Mouse (Mus musculus) embryonic facial prominence, embryonic 13.5 days (tissue): ENCODE measurements around the gene Rgma. TPM values are rescaled to one million over a fixed set of nuclear protein-coding genes. Genes with fewer than 3 reads are reported as not detected.

ENCODE experiments used
- ATAC-seq: fragments of 200-750 bp; cut with Nextera tagmentation; 2 replicates; pipeline ENCODE4 v1.8.0; 2017; ENCODE audit warnings: low read depth; ENCODE audit not compliant: insufficient number of reproducible peaks, insufficient read depth, low FRiP score, low TSS enrichment
- H3K27ac ChIP-seq: fragments of 300-500 bp; sonication (generic); 2 replicates; pipeline ENCODE4 v1.5.1; 2015; ENCODE audit warnings: moderate library complexity, mild to moderate bottlenecking, inconsistent platforms
- H3K27me3 ChIP-seq: fragments of 300-500 bp; sonication (generic); 2 replicates; pipeline ENCODE4 v1.6.1; 2015; ENCODE audit warnings: mild to moderate bottlenecking, inconsistent platforms
- H3K36me3 ChIP-seq: fragments of 300-500 bp; sonication (generic); 2 replicates; pipeline ENCODE4 v1.6.1; 2015; ENCODE audit warnings: mild to moderate bottlenecking, inconsistent platforms
- H3K4me1 ChIP-seq: fragments of 300-500 bp; sonication (generic); 2 replicates; pipeline ENCODE4 v1.6.1; 2015; ENCODE audit warnings: inconsistent platforms
- H3K4me2 ChIP-seq: fragments of 300-500 bp; sonication (generic); 2 replicates; pipeline ENCODE4 v1.6.1; 2015; ENCODE audit warnings: moderate library complexity, mild to moderate bottlenecking, inconsistent platforms
- H3K4me3 ChIP-seq: fragments of 300-500 bp; sonication (generic); 2 replicates; pipeline ENCODE4 v1.5.1; 2015; ENCODE audit warnings: mild to moderate bottlenecking, inconsistent platforms
- H3K9ac ChIP-seq: fragments of 300-500 bp; sonication (generic); 2 replicates; pipeline ENCODE4 v1.6.1; 2015; ENCODE audit warnings: mild to moderate bottlenecking, inconsistent platforms
- H3K9me3 ChIP-seq: fragments of 300-500 bp; sonication (generic); 2 replicates; pipeline ENCODE4 v1.6.1; 2016; ENCODE audit warnings: inconsistent platforms
- WGBS: fragments of 180-500 bp; shearing (Covaris S2); methylation state at CpG from one replicate; pipeline ENCODE4 v1.1.7; 2015; ENCODE audit warnings: mixed read lengths; 5-methylcytosine and 5-hydroxymethylcytosine counted together
- polyA plus RNA-seq: library from polyadenylated mRNA; unstranded; fragments of >200 nt; fragmentation: Nextera tagmentation; extraction: Ambion mirVana; gene quantifications from 2 replicates; pipeline ENCODE4 v1.2.1, GENCODE M21; 2015

Gene Rgma
- polyA plus RNA-seq, 1 experiment from 2014 or later, result 21.8 TPM

- Histone ChIP-seq H3K4me1 (no peaks in the 10 kb centered on the region; the same call in 1 of the 2 replicates), H3K9me3 (no peaks in the 10 kb centered on the region), H3K4me3 (no peak overlapping the region), H3K4me2 (no peak overlapping the region), H3K27ac (no peak overlapping the region), H3K36me3 (no peaks in the 10 kb centered on the region), H3K9ac (no peak overlapping the region), H3K27me3 (0 out of 2 replicates have a peak, but pooled peaks cover 7% of the 10 kb centered on the region)
- ATAC-seq, result no peak
- 85% methylated on average over 5 of the region's 5 CpGs for WGBS
Measured at GRCm38 (mm10) chr7:73338353-73338752, 37.0 kb upstream of the Rgma start.

DNA sequence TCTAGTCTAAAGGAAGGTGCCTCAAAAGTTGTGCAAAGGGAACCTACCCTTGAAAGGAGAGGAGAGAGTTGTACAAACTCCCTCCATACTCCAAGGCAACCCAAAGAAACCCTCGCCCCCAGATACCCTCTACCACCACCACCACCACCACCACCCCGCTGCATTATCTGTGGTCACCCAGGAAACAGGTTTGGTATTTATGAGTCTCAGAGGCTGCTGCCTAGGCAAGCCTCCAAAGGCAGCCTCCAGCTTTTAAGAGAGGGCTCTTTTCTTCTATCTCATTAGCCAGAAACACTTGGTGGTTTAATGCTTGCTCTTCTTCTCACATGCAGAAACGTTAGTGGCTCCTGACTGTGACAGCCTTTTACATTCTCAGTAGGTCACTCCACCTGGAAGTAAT is 31.5 kb upstream of the Rgma start:
- H3K9me3 ChIP-seq, result no peaks in the 10 kb centered on the region
- H3K4me3 ChIP-seq, result no peak overlapping the region
- no peaks in the 10 kb centered on the region for H3K36me3 ChIP-seq
- ATAC-seq, result no peak
- H3K27ac ChIP-seq, result no peak overlapping the region
- H3K4me1 ChIP-seq, result peaks cover 4% of the 10 kb centered on the region; the same call in 1 of the 2 replicates
- peaks cover 14% of the 10 kb centered on the region; the same call in 1 of the 2 replicates for H3K27me3 ChIP-seq
- H3K4me2 ChIP-seq, result no peak overlapping the region
- 46% methylated on average over 3 of the region's 3 CpGs for WGBS
- no peak overlapping the region for H3K9ac ChIP-seq

GRCm38 (mm10) chr7:73348585-73349124 is 26.7 kb upstream of the Rgma start:
- Histone ChIP-seq H3K4me1 (peaks cover 5% of the 10 kb centered on the region; the same call in 1 of the 2 replicates), H3K4me2 (no peak overlapping the region), H3K9me3 (no peaks in the 10 kb centered on the region), H3K36me3 (no peaks in the 10 kb centered on the region), H3K27ac (no peak overlapping the region), H3K27me3 (peaks cover 11% of the 10 kb centered on the region; the same call in 1 of the 2 replicates), H3K9ac (no peak overlapping the region), H3K4me3 (no peak overlapping the region)
- no peak for ATAC-seq
- 41% methylated on average over 10 of the region's 10 CpGs for WGBS

DNA sequence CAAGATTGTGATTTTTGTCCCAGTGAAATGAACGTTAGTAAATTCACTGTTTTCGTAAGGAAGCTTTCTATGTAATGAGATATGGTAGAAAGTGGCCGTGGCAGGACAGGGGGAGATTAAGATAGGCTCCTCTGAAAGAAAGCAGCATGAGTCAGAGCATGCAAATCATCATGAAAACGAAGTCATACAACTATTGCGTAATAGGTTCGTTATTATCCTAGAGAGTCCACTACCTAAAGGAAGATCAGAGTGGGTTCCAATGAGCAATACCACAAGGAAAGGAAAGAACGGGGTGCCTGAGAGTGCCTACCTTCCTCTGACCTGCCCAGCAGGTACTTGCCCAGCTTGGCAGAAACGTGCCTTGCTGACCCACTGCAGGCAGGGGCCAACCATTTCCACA is 26.2 kb upstream of the Rgma start:
- WGBS, result 64% methylated on average over 8 of the region's 8 CpGs

GRCm38 (mm10) chr7:73355229-73355628 is 20.1 kb upstream of the Rgma start:
- Histone ChIP-seq H3K4me3 (no peak overlapping the region), H3K4me2 (no peak overlapping the region), H3K36me3 (no peaks in the 10 kb centered on the region), H3K9me3 (no peaks in the 10 kb centered on the region), H3K4me1 (no peaks in the 10 kb centered on the region), H3K9ac (no peak overlapping the region), H3K27me3 (peaks cover 6% of the 10 kb centered on the region), H3K27ac (no peak overlapping the region)
- WGBS, result 81% methylated on average over 9 of the region's 9 CpGs
- no peak for ATAC-seq

More for the DNA sequence above, 26.2 kb upstream of the Rgma start:
- H3K4me1 ChIP-seq, result peaks cover 5% of the 10 kb centered on the region; the same call in 1 of the 2 replicates
- no peak overlapping the region for H3K27ac ChIP-seq
- no peak overlapping the region for H3K4me3 ChIP-seq
- no peak overlapping the region for H3K4me2 ChIP-seq
- H3K36me3 ChIP-seq, result no peaks in the 10 kb centered on the region
- H3K9me3 ChIP-seq, result no peaks in the 10 kb centered on the region
- no peak overlapping the region for H3K9ac ChIP-seq
- ATAC-seq, result no peak
- peaks cover 11% of the 10 kb centered on the region; the same call in 1 of the 2 replicates for H3K27me3 ChIP-seq

GRCm38 (mm10) chr7:73356901-73357300 is 18.4 kb upstream of the Rgma start:
- 88% methylated on average over 5 of the region's 5 CpGs for WGBS

DNA sequence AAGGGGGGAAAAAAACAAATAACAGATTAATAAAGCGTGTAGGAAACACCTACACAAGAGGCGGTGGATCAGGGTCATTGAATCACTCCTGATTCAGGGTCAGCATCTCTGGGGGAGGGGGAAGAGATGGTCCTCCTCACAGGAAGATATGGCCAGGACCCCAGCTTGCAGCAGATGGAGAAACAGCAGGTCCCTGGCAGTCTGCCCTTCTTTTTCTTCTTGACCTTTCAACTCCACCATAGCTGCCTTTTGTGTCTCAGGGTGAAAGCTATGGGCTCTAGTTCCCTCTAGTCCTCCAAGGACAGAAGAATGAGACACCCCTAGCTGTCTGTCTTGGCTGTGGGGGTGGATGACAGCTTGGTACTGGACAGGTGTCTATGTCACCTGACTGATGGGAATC is 17.7 kb upstream of the Rgma start:
- Histone ChIP-seq H3K4me2 (no peak overlapping the region), H3K4me3 (no peak overlapping the region), H3K9me3 (no peaks in the 10 kb centered on the region), H3K27me3 (peaks cover 8% of the 10 kb centered on the region), H3K36me3 (no peaks in the 10 kb centered on the region), H3K9ac (no peak overlapping the region), H3K4me1 (no peaks in the 10 kb centered on the region), H3K27ac (no peak overlapping the region)
- ATAC-seq, result no peak
- 98% methylated on average over 2 of the region's 2 CpGs for WGBS

More at GRCm38 (mm10) chr7:73356901-73357300, 18.4 kb upstream of the Rgma start:
- Histone ChIP-seq H3K4me2 (no peak overlapping the region), H3K4me1 (no peaks in the 10 kb centered on the region), H3K9me3 (no peaks in the 10 kb centered on the region), H3K27me3 (peaks cover 8% of the 10 kb centered on the region), H3K36me3 (no peaks in the 10 kb centered on the region), H3K4me3 (no peak overlapping the region), H3K9ac (no peak overlapping the region), H3K27ac (no peak overlapping the region)
- ATAC-seq, result no peak

DNA sequence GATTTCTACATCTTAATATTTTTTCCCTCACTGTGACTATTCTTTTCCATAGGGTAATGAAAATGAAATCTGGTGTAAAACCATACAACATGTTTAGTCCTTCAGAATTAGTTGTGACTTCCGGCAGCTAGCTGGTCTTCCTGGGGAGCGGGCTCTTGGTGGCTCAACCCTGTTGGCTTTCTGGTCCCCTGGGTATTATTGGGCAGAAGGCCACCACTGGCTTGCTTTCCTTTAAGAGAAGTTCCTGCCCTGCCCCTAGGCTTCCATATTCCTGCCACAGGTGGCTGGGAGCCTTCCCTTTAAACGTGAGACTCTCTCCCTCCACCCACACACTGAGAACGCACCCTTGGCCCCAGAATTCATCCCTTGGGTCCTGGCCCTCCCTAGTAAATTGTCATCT is 9.8 kb upstream of the Rgma start:
- Histone ChIP-seq H3K9ac (no peak overlapping the region), H3K27me3 (peaks cover 9% of the 10 kb centered on the region), H3K4me2 (no peak overlapping the region), H3K27ac (no peak overlapping the region), H3K4me1 (no peaks in the 10 kb centered on the region), H3K9me3 (no peaks in the 10 kb centered on the region), H3K36me3 (no peaks in the 10 kb centered on the region), H3K4me3 (no peak overlapping the region)
- ATAC-seq, result no peak
- WGBS, result 76% methylated on average over 4 of the region's 4 CpGs

DNA sequence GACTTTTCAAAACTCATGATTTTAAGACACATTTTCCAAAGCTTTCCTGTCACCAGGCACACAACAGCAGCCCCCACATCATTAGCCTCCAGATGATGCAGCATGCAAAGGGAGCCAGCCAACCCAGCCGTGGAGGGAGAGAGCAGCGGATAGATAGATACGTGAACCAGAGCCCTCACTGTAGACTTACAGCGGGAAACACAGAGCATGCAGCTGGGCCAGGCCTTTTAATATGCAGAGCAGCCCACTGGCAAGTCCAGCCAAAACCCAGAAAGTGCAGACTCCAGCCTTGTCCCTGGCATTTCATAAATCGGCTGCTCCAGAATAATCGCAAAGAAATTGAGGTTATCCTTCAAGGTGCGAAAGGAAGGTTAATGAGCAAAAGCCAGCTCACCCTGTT is 9.3 kb upstream of the Rgma start:
- 68% methylated on average over 7 of the region's 7 CpGs for WGBS
- Histone ChIP-seq H3K9me3 (no peaks in the 10 kb centered on the region), H3K36me3 (no peaks in the 10 kb centered on the region), H3K4me1 (no peaks in the 10 kb centered on the region), H3K27ac (no peak overlapping the region), H3K27me3 (peaks cover 14% of the 10 kb centered on the region), H3K9ac (no peak overlapping the region), H3K4me3 (no peak overlapping the region), H3K4me2 (no peak overlapping the region)
- ATAC-seq, result no peak

DNA sequence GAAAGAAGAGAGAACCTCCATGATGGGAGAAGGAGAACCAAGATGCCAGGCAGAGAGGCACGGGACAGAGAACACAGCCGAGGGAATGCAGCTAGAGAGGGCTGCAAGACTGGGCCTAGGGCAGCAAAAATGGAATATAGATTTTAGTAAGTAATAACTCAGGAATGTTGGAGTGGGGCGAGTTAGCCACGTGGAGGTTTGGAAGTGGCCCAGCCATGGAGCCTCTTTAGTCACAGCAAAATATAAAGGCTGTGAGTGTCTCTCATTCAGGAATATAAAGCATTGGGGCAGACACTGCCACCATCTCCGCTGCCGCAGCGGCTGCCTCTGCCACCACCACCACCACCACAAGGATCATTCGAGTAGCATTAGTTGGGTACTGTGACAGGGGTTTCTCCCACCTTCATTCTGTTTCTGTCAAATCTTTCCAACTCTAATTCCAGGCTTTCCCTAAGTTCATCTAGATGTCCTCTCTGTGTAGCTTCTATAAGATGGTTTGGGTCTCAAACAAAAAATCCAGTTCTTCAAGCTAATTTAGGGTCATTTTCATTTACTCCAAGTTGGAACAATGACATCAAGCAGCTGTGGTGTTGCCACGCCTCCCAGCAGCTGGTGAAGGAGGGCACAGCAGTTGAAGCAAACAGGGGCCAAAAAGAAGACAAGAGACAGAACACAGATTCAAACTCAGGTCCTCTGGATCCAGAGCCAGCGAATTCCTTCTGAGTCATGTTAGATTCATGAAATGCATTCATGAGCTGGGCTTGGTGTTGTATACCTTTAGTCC is 7.4 kb upstream of the Rgma start:
- H3K4me3 ChIP-seq, result no peak overlapping the region
- no peaks in the 10 kb centered on the region for H3K9me3 ChIP-seq
- ATAC-seq, result no peak
- no peak overlapping the region for H3K9ac ChIP-seq
- peaks cover 33% of the 10 kb centered on the region for H3K27me3 ChIP-seq
- 89% methylated on average over 10 of the region's 10 CpGs for WGBS
- H3K36me3 ChIP-seq, result no peaks in the 10 kb centered on the region
- H3K27ac ChIP-seq, result no peak overlapping the region
- peaks cover 11% of the 10 kb centered on the region for H3K4me1 ChIP-seq
- no peak overlapping the region for H3K4me2 ChIP-seq

DNA sequence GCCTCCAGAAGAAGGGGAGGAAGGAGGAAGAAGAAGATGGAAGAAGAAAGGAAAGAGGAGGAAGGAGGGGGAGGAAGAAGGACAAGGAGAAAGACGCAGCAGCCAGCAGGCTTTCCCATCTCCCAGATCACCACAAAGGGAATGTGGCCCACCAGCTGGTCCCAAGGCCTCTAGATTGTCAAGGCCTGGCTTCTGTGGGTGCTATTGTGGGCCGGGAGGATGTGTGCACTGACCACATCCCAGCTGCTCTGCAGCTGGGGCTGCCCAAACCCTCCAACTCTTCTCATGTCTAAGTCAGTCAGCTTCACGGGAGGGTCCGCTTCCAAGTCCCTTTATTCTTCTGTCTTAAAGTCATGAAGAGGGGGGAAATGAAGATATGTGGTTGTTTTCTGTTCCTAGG is 5.3 kb upstream of the Rgma start:
- H3K4me1 ChIP-seq, result peaks cover 17% of the 10 kb centered on the region
- no peak overlapping the region for H3K27ac ChIP-seq
- H3K4me3 ChIP-seq, result no peak overlapping the region
- H3K36me3 ChIP-seq, result no peaks in the 10 kb centered on the region
- H3K9me3 ChIP-seq, result no peaks in the 10 kb centered on the region
- H3K4me2 ChIP-seq, result no peak overlapping the region
- no peak for ATAC-seq
- WGBS, result 77% methylated on average over 4 of the region's 4 CpGs
- H3K27me3 ChIP-seq, result peaks cover 54% of the 10 kb centered on the region
- H3K9ac ChIP-seq, result no peak overlapping the region
